In the genomic region with DNA sequence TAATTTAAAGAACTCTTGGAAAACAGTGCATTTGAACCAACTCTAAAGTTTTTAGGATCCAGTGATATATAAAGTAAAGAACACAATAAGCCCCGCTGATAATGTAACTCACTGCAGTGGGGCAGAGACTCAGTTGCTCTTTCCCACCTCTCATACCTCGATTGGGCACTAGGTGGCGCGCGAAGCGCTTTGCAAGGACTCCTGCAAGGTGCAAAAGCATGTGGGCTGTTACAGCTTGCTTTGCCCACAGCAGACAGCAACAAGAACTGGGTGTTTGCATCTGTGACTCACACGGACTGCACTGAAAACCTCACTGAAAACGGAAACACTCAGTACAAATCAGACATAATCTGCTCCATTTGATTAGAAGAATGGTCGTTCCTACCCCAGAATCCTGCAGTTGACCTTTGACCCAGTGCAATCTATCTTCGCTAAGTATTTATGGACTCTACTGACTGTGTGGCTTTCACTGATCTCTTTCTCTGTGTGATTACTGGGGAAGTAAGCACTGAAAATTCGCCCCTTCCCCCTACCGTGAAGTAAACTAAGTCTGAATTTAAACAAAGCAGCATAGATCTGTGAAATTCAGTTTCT, we compare ENCODE assay signal across 9 mouse cellular contexts.
DNase-seq lines count a peak whose midpoint lies in the region; ATAC-seq lines count a peak whose summit lies in the region.
"Had no signal": no experiment of that assay in that cellular context is flagged by ENCODE, and none has a peak within 500 bp of the region (broad histone marks: within the 10 kb centered on the region; RNA-seq: fewer than 3 reads in every experiment).

No protein-coding gene starts in this region.

- peak overlapping the region; percentile 20; the same call in 1 of the 2 replicates for H3K4me2 ChIP-seq in intestine, embryonic 14.5 days (ENCODE audit: low read length)
- no peak overlapping the region for H3K4me2 ChIP-seq in midbrain, embryonic 11.5 days

- no peaks in the 10 kb centered on the region for H3K36me3 ChIP-seq in intestine, embryonic 14.5 days (ENCODE audit: control insufficient read depth, insufficient read depth, low read length)
- no peaks in the 10 kb centered on the region for H3K36me3 ChIP-seq in midbrain, embryonic 11.5 days (ENCODE audit: control insufficient read depth, insufficient read depth, low read length)

- H3K9me3 ChIP-seq in intestine, embryonic 14.5 days (ENCODE audit: control insufficient read depth, low read length), result no peaks in the 10 kb centered on the region
- no peaks in the 10 kb centered on the region for H3K9me3 ChIP-seq in midbrain, embryonic 11.5 days (ENCODE audit: control insufficient read depth, low read length)

- no peak overlapping the region for H3K4me3 ChIP-seq in intestine, embryonic 14.5 days (ENCODE audit: low read depth, low read length)
- no peak overlapping the region for H3K4me3 ChIP-seq in midbrain, embryonic 11.5 days (ENCODE audit: low read depth, low read length)
- H3K4me3 ChIP-seq: myocyte had no signal

- peak; percentile 84 for ATAC-seq in intestine, embryonic 14.5 days (replicated peaks; ENCODE audit: low FRiP score, low TSS enrichment, low read depth)
- ATAC-seq in midbrain, embryonic 11.5 days (ENCODE audit: low FRiP score), result peak; percentile 90
- no peak for ATAC-seq in inflammation-experienced regulatory T-cells, adult 6 months

- 0 out of 2 replicates have a peak, but pooled peaks cover 3% of the 10 kb centered on the region for H3K4me1 ChIP-seq in intestine, embryonic 14.5 days (replicated peaks; ENCODE audit: control insufficient read depth, insufficient read depth, low read length)
- no peaks in the 10 kb centered on the region; the same call in 1 of the 2 replicates for H3K4me1 ChIP-seq in midbrain, embryonic 11.5 days (ENCODE audit: control insufficient read depth, insufficient read depth, low read length)

- WGBS in intestine, embryonic 14.5 days, result 4% methylated on average over 12 of the region's 12 CpGs
- 5% methylated on average over 12 of the region's 12 CpGs for WGBS in midbrain, embryonic 11.5 days

- no peak overlapping the region for H3K9ac ChIP-seq in intestine, embryonic 14.5 days (ENCODE audit: low read length)
- no peak overlapping the region for H3K9ac ChIP-seq in midbrain, embryonic 11.5 days (ENCODE audit: low read length)

- DNase-seq in T-cell, adult 2 months (ENCODE audit: low spot score), result peak; percentile 11
- peak; percentile 88 for DNase-seq in cerebellum, adult 9-10 months
- DNase-seq in frontal cortex, postnatal 10 days (ENCODE audit: low spot score in 2 of 2), result peak; percentile 75 to 91
- DNase-seq in intestine, embryonic 14.5 days (ENCODE audit: low spot score), result peak; percentile 97
- peak; percentile 58 to 95 for DNase-seq in left cerebral cortex, adult 9 months (ENCODE audit: low spot score in 2 of 2)
- DNase-seq in midbrain, embryonic 11.5 days (ENCODE audit: low spot score, missing footprints), result peak; percentile 99
- peak; percentile 10 to 72 for DNase-seq in spleen, adult 18-20 months

- no peak overlapping the region for H3K27ac ChIP-seq in intestine, embryonic 14.5 days (ENCODE audit: low read depth)
- no peak overlapping the region for H3K27ac ChIP-seq in midbrain, embryonic 11.5 days (ENCODE audit: low read depth, low read length)

- H3K27me3 ChIP-seq in intestine, embryonic 14.5 days (replicated peaks; ENCODE audit: control insufficient read depth, insufficient read depth, low read length), result no peaks in the 10 kb centered on the region
- no peaks in the 10 kb centered on the region for H3K27me3 ChIP-seq in midbrain, embryonic 11.5 days (ENCODE audit: control insufficient read depth, insufficient read depth, low read length)

Comparison
In these comparisons a context has a peak if more than half of its experiments do, and no peak if none do; other contexts are left out.
1. DNase-seq: peak in every context shown above with its lines; median percentile 99 in midbrain, embryonic 11.5 days; 97 in intestine, embryonic 14.5 days; 88 in cerebellum, adult 9-10 months; 83 in frontal cortex, postnatal 10 days; 76 in left cerebral cortex, adult 9 months; 41 in spleen, adult 18-20 months; 11 in T-cell, adult 2 months.